Mouse (Mus musculus): ENCODE results near the gene Osbpl6. TPM values are rescaled to one million over a fixed set of nuclear protein-coding genes. Genes with fewer than 3 reads are reported as not detected.
A peak's percentile ranks its signal among the peaks of the same experiment; 100 is the strongest.

The Osbpl6 gene
- total and polyA plus RNA-seq, 3 experiments = 0.22 TPM; not detected in 2

- no peak for TF ChIP-seq TAL1 (conservative IDR thresholded peaks at IDR 0.05; ENCODE audit: low read depth, low read length)
- TF ChIP-seq CTCF (IDR thresholded peaks at IDR 0.05; ENCODE audit: low read depth, low read length) = no peak
- TF ChIP-seq GATA1 (IDR thresholded peaks at IDR 0.05; ENCODE audit: borderline replicate concordance, low read length) = no peak
- TF ChIP-seq POLR2AphosphoS5 (IDR thresholded peaks at IDR 0.05; ENCODE audit: insufficient replicate concordance, low read depth, low read length) = no peak
- TF ChIP-seq GATA2 (IDR thresholded peaks at IDR 0.05; ENCODE audit: borderline replicate concordance, low read depth, low read length) = no peak
- no peaks in the 10 kb centered on the region for H3K36me3 ChIP-seq (replicated peaks)
- no peak overlapping the region for H3K4me3 ChIP-seq (ENCODE audit: low read depth, low read length)
- H3K27me3 ChIP-seq (ENCODE audit: insufficient read depth, low read length) = no peaks in the 10 kb centered on the region
- DNase-seq (ENCODE audit: low spot score) = no peak
- H3K9me3 ChIP-seq (replicated peaks) = no peaks in the 10 kb centered on the region
- ATAC-seq (ENCODE audit: extremely low read depth, insufficient number of reproducible peaks, low FRiP score, poor library complexity, severe bottlenecking) = no peak
- H3K4me1 ChIP-seq (ENCODE audit: insufficient read depth, low read depth, low read length) = no peaks in the 10 kb centered on the region
Observed at GRCm38 (mm10) chr2:76524451-76524850, 118.1 kb downstream of the Osbpl6 start.

DNA sequence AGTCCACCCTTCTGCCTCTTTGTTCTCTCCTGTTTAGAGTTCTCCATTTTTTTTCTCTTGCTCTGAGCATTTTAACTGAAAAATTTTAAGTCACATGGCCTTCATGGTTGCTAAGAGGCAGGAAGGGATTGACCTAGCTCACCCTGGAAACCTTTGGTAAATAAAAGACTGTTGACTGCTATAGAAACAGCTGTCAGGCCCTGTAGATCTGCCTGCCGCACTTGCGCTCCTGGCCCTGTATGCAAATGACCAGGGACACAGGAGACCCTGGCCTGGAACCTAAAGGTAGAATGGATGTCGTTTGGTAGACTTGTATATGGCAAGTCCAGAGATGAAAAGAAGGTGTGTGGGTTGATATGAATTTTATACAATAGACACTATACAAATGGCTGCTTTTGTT lies 119.3 kb downstream of the Osbpl6 start:
- Histone ChIP-seq H3K9me3 (replicated peaks) (no peaks in the 10 kb centered on the region), H3K4me3 (ENCODE audit: low read depth, low read length) (no peak overlapping the region), H3K4me1 (ENCODE audit: insufficient read depth, low read depth, low read length) (no peaks in the 10 kb centered on the region), H3K36me3 (replicated peaks) (no peaks in the 10 kb centered on the region), H3K27me3 (ENCODE audit: insufficient read depth, low read length) (no peaks in the 10 kb centered on the region)
- TF ChIP-seq GATA2 (IDR thresholded peaks at IDR 0.05; ENCODE audit: borderline replicate concordance, low read depth, low read length) (no peak), POLR2AphosphoS5 (IDR thresholded peaks at IDR 0.05; ENCODE audit: insufficient replicate concordance, low read depth, low read length) (no peak), CTCF (IDR thresholded peaks at IDR 0.05; ENCODE audit: low read depth, low read length) (no peak), TAL1 (conservative IDR thresholded peaks at IDR 0.05; ENCODE audit: low read depth, low read length) (no peak), GATA1 (IDR thresholded peaks at IDR 0.05; ENCODE audit: borderline replicate concordance, low read length) (no peak)
- ATAC-seq (ENCODE audit: extremely low read depth, insufficient number of reproducible peaks, low FRiP score, poor library complexity, severe bottlenecking) = no peak
- no peak for DNase-seq (ENCODE audit: low spot score)

DNA sequence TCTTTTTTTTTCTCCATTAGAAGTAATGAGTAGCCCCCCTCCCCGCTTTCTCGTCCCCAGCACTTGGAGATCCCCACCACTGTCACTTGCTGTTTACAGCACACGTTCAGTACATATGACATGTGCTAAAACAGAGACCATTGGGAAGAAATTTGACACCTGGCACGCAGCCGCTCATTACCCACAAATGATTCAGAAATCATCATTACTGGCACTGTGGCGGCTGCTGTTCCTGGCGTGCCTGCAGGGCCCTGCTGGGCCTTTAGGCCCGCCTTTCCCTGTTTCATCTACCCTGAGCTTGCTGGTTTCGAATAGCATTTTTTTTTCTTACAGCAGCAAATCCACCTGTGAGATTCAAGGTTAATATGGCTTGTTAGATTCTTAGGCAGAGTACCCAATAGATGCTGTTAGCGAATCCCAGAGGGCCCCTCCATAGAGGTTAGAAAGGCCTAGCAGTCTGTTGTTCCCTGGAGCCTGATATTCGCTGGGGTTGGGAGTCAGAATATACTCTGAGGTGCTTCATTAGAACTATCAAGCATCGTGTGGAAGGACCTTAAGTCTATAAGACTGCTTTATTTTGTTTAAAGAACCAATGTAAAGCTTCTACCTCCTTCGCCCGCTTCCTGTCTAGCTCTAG lies 126.3 kb downstream of the Osbpl6 start:
- DNase-seq (ENCODE audit: low spot score) (no peak), ATAC-seq (ENCODE audit: extremely low read depth, insufficient number of reproducible peaks, low FRiP score, poor library complexity, severe bottlenecking) (no peak)
- TF ChIP-seq GATA2 (IDR thresholded peaks at IDR 0.05; ENCODE audit: borderline replicate concordance, low read depth, low read length) = no peak
- no peak for TF ChIP-seq CTCF (IDR thresholded peaks at IDR 0.05; ENCODE audit: low read depth, low read length)
- no peak for TF ChIP-seq GATA1 (IDR thresholded peaks at IDR 0.05; ENCODE audit: borderline replicate concordance, low read length)
- TF ChIP-seq POLR2AphosphoS5 (IDR thresholded peaks at IDR 0.05; ENCODE audit: insufficient replicate concordance, low read depth, low read length) = no peak
- TF ChIP-seq TAL1 (conservative IDR thresholded peaks at IDR 0.05; ENCODE audit: low read depth, low read length) = no peak
- Histone ChIP-seq H3K9me3 (replicated peaks) (peaks cover 3% of the 10 kb centered on the region), H3K36me3 (replicated peaks) (no peaks in the 10 kb centered on the region), H3K4me1 (ENCODE audit: insufficient read depth, low read depth, low read length) (no peaks in the 10 kb centered on the region), H3K4me3 (ENCODE audit: low read depth, low read length) (no peak overlapping the region), H3K27me3 (ENCODE audit: insufficient read depth, low read length) (no peaks in the 10 kb centered on the region)

GRCm38 (mm10) chr2:76534932-76535331 lies 128.6 kb downstream of the Osbpl6 start:
- Histone ChIP-seq H3K9me3 (replicated peaks) (peaks cover 7% of the 10 kb centered on the region), H3K36me3 (replicated peaks) (no peaks in the 10 kb centered on the region), H3K4me3 (ENCODE audit: low read depth, low read length) (no peak overlapping the region), H3K27me3 (ENCODE audit: insufficient read depth, low read length) (no peaks in the 10 kb centered on the region), H3K4me1 (ENCODE audit: insufficient read depth, low read depth, low read length) (no peaks in the 10 kb centered on the region)
- no peak for DNase-seq (ENCODE audit: low spot score)
- no peak for ATAC-seq (ENCODE audit: extremely low read depth, insufficient number of reproducible peaks, low FRiP score, poor library complexity, severe bottlenecking)
- TF ChIP-seq GATA2 (IDR thresholded peaks at IDR 0.05; ENCODE audit: borderline replicate concordance, low read depth, low read length) (no peak), POLR2AphosphoS5 (IDR thresholded peaks at IDR 0.05; ENCODE audit: insufficient replicate concordance, low read depth, low read length) (no peak), CTCF (IDR thresholded peaks at IDR 0.05; ENCODE audit: low read depth, low read length) (no peak), GATA1 (IDR thresholded peaks at IDR 0.05; ENCODE audit: borderline replicate concordance, low read length) (no peak), TAL1 (conservative IDR thresholded peaks at IDR 0.05; ENCODE audit: low read depth, low read length) (no peak)

DNA sequence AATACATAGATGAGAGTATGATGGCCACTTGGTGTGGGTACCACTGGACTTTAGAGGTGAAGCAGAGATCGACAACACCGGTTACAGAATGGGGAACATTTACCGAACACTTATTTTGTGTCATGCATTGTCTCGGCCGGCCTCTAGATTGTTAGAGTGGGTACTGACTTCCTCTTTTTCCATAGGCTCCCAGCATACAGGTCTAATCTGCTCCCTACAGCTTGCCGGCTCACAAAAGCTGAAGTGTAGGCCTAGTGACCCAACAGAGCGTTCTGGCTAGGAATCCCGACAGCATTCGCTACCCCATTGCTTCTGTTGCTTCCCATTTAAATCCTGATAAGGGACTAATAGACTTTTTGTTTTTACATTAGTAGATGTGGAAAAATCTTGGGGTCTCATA lies 135.6 kb downstream of the Osbpl6 start:
- no peaks in the 10 kb centered on the region for H3K27me3 ChIP-seq (ENCODE audit: insufficient read depth, low read length)
- H3K36me3 ChIP-seq (replicated peaks) = no peaks in the 10 kb centered on the region
- DNase-seq (ENCODE audit: low spot score) (no peak), ATAC-seq (ENCODE audit: extremely low read depth, insufficient number of reproducible peaks, low FRiP score, poor library complexity, severe bottlenecking) (peak; percentile 40; the same call in 1 of the 2 replicates)
- H3K4me3 ChIP-seq (ENCODE audit: low read depth, low read length) = no peak overlapping the region
- no peak for TF ChIP-seq POLR2AphosphoS5 (IDR thresholded peaks at IDR 0.05; ENCODE audit: insufficient replicate concordance, low read depth, low read length)
- H3K9me3 ChIP-seq (replicated peaks) = peaks cover 7% of the 10 kb centered on the region
- H3K4me1 ChIP-seq (ENCODE audit: insufficient read depth, low read depth, low read length) = peaks cover 2% of the 10 kb centered on the region; the same call in 1 of the 2 replicates

DNA sequence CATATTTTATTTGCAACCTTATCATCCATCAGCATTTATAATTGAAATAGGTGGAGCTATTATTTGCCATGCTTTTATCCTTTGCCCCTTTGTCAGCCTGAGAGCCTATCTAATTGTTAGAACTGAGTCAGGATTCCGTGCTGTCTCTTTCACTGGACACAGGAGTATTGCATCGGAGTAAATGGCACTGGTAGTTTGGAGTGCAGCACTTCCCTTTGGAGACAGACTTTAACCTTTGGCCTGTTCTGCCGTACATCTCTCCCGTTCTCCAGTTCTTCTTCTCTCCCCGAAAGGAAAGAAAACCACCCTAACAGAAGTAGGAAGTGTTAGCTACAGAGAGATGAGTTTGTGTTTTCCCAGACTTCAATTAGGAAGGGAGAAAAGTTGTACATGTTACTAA lies 136.6 kb downstream of the Osbpl6 start:
- Histone ChIP-seq H3K9me3 (replicated peaks) (peaks cover under 1% of the 10 kb centered on the region), H3K4me3 (ENCODE audit: low read depth, low read length) (no peak overlapping the region), H3K27me3 (ENCODE audit: insufficient read depth, low read length) (no peaks in the 10 kb centered on the region), H3K36me3 (replicated peaks) (no peaks in the 10 kb centered on the region), H3K4me1 (ENCODE audit: insufficient read depth, low read depth, low read length) (peaks cover 2% of the 10 kb centered on the region; the same call in 1 of the 2 replicates)
- DNase-seq (ENCODE audit: low spot score) (no peak), ATAC-seq (ENCODE audit: extremely low read depth, insufficient number of reproducible peaks, low FRiP score, poor library complexity, severe bottlenecking) (no peak)
- TF ChIP-seq POLR2AphosphoS5 (IDR thresholded peaks at IDR 0.05; ENCODE audit: insufficient replicate concordance, low read depth, low read length) = no peak
- TF ChIP-seq GATA1 (IDR thresholded peaks at IDR 0.05; ENCODE audit: borderline replicate concordance, low read length) = no peak
- no peak for TF ChIP-seq TAL1 (conservative IDR thresholded peaks at IDR 0.05; ENCODE audit: low read depth, low read length)
- no peak for TF ChIP-seq GATA2 (IDR thresholded peaks at IDR 0.05; ENCODE audit: borderline replicate concordance, low read depth, low read length)
